ENCODE assay signal across 13 mouse cellular contexts in the genomic region with DNA sequence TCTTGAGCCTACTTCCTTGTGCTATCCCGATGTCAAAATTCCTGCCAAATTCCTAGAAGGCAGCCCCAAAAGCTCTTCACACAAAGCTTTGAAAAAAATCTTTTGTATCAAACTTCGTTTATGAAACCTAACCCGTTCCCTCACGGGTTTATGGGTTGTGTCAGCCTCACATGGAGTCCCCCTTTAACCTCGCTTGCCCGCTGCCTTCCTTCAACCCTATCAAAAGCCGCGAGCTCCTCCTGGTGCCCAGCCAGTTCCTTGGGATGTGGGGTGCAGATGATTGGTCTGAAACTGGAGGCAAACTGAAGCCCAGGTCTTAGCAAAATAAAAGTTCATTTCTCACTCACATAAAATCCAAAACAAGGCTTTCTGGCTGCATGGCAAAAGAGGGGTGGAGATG.
DNase-seq lines count a peak whose midpoint lies in the region; ATAC-seq and TF ChIP-seq lines count a peak whose summit lies in the region.
"Had no signal": no experiment of that assay in that cellular context is flagged by ENCODE, and none has a peak within 500 bp of the region (broad histone marks: within the 10 kb centered on the region; RNA-seq: fewer than 3 reads in every experiment).

No protein-coding gene starts in this region.

- H3K27me3 ChIP-seq in liver, postnatal 0 days (ENCODE audit: insufficient read depth, low read length): no peaks in the 10 kb centered on the region
- no peaks in the 10 kb centered on the region for H3K27me3 ChIP-seq in liver, embryonic 11.5 days (replicated peaks; ENCODE audit: control insufficient read depth, insufficient read depth, low read length)
- no peaks in the 10 kb centered on the region for H3K27me3 ChIP-seq in Patski
- H3K27me3 ChIP-seq in midbrain, embryonic 13.5 days: no peaks in the 10 kb centered on the region
- H3K27me3 ChIP-seq: hindbrain, embryonic 15.5 days; midbrain, embryonic 15.5 days; neural tube, embryonic 13.5 days had no signal

- DNase-seq in heart, postnatal 14 days: peak; percentile 5 to 26
- DNase-seq in heart, adult 9 months (ENCODE audit: low spot score in 2 of 2): no peak
- DNase-seq in liver, postnatal 0 days: no peak
- DNase-seq in liver, embryonic 11.5 days (ENCODE audit: low spot score): no peak
- DNase-seq in Patski (ENCODE audit: low read depth, low spot score): no peak
- DNase-seq in lung, postnatal 10 days: peak; percentile 64
- no peak for DNase-seq in layer of hippocampus, adult 9-11 months
- DNase-seq: cerebellum, adult 2 months; right cerebral cortex, adult 18-20 months had no signal

- in situ Hi-C loops in Patski (cut with MboI; ENCODE audit: low pct_unique_long_range_greater_than_20kb): loop anchor here (5.0 to 10.0 kb wide), 4 partner anchors 49 to 641 kb away; no protein-coding TSS in a partner anchor

- no peaks in the 10 kb centered on the region for H3K36me3 ChIP-seq in liver, postnatal 0 days (replicated peaks; ENCODE audit: insufficient read depth, low read length)
- H3K36me3 ChIP-seq in liver, embryonic 11.5 days (ENCODE audit: control insufficient read depth, insufficient read depth, low read length): no peaks in the 10 kb centered on the region
- no peaks in the 10 kb centered on the region for H3K36me3 ChIP-seq in midbrain, embryonic 13.5 days
- H3K36me3 ChIP-seq: hindbrain, embryonic 15.5 days; midbrain, embryonic 15.5 days; neural tube, embryonic 13.5 days had no signal

- TF ChIP-seq EP300 in liver, postnatal 0 days (IDR thresholded peaks at IDR 0.05; ENCODE audit: low read depth): no peak

- WGBS in liver, postnatal 0 days (ENCODE audit: insufficient replicate concordance): 64% methylated on average over 8 of the region's 8 CpGs
- 68% methylated on average over 8 of the region's 8 CpGs for WGBS in liver, embryonic 11.5 days
- 82% methylated on average over 8 of the region's 8 CpGs for WGBS in midbrain, embryonic 13.5 days

- no peak overlapping the region for H3K27ac ChIP-seq in liver, postnatal 0 days (ENCODE audit: low read depth)
- H3K27ac ChIP-seq in liver, embryonic 11.5 days (ENCODE audit: low read depth, low read length): no peak overlapping the region
- H3K27ac ChIP-seq in midbrain, embryonic 13.5 days: no peak overlapping the region
- H3K27ac ChIP-seq: hindbrain, embryonic 15.5 days; midbrain, embryonic 15.5 days; neural tube, embryonic 13.5 days had no signal

- peak; percentile 35 for TF ChIP-seq CTCF in liver, postnatal 0 days (IDR thresholded peaks at IDR 0.05; ENCODE audit: low read depth)
- peak; percentile 31 for TF ChIP-seq CTCF in Patski (IDR thresholded peaks at IDR 0.05)

- intact Hi-C loops in heart, postnatal 14 days (cut with DNase I): loop anchor here (2.0 to 10.0 kb wide), 3 partner anchors 51 to 511 kb away; no protein-coding TSS in a partner anchor

- H3K4me3 ChIP-seq in liver, postnatal 0 days (ENCODE audit: low read depth, low read length): no peak overlapping the region
- H3K4me3 ChIP-seq in liver, embryonic 11.5 days (ENCODE audit: low read depth, low read length): no peak overlapping the region
- H3K4me3 ChIP-seq in midbrain, embryonic 13.5 days (replicated peaks): no peak overlapping the region
- H3K4me3 ChIP-seq: hindbrain, embryonic 15.5 days; midbrain, embryonic 15.5 days; neural tube, embryonic 13.5 days had no signal

- H3K4me2 ChIP-seq in liver, postnatal 0 days (ENCODE audit: low read depth, low read length): no peak overlapping the region
- no peak overlapping the region for H3K4me2 ChIP-seq in liver, embryonic 11.5 days
- H3K4me2 ChIP-seq in midbrain, embryonic 13.5 days (replicated peaks): no peak overlapping the region
- H3K4me2 ChIP-seq: hindbrain, embryonic 15.5 days; midbrain, embryonic 15.5 days; neural tube, embryonic 13.5 days had no signal

- CTCF ChIA-PET in Patski (lab: Charles Lee): interaction anchor here (0.9 kb wide), 2 partner anchors 8 to 14 kb away, joined by 3 read pairs; no protein-coding TSS in a partner anchor

- POLR2A ChIA-PET in Patski (lab: Charles Lee): no interaction called here

- H3K4me1 ChIP-seq in liver, postnatal 0 days (ENCODE audit: insufficient read depth): 0 out of 2 replicates have a peak, but pooled peaks cover 3% of the 10 kb centered on the region
- H3K4me1 ChIP-seq in liver, embryonic 11.5 days (replicated peaks; ENCODE audit: control insufficient read depth, insufficient read depth, low read length): no peaks in the 10 kb centered on the region
- H3K4me1 ChIP-seq in midbrain, embryonic 13.5 days (replicated peaks): peaks cover 21% of the 10 kb centered on the region

- H3K9ac ChIP-seq in liver, postnatal 0 days (replicated peaks): no peak overlapping the region
- H3K9ac ChIP-seq in liver, embryonic 11.5 days (ENCODE audit: low read depth, low read length): no peak overlapping the region
- no peak overlapping the region for H3K9ac ChIP-seq in midbrain, embryonic 13.5 days (replicated peaks)
- H3K9ac ChIP-seq: hindbrain, embryonic 15.5 days; midbrain, embryonic 15.5 days; neural tube, embryonic 13.5 days had no signal

- H3K9me3 ChIP-seq in liver, postnatal 0 days (ENCODE audit: low read length): no peaks in the 10 kb centered on the region
- H3K9me3 ChIP-seq in liver, embryonic 11.5 days (ENCODE audit: control insufficient read depth, low read length): no peaks in the 10 kb centered on the region
- no peaks in the 10 kb centered on the region for H3K9me3 ChIP-seq in midbrain, embryonic 13.5 days
- H3K9me3 ChIP-seq: hindbrain, embryonic 15.5 days; midbrain, embryonic 15.5 days; neural tube, embryonic 13.5 days had no signal

- no peak for ATAC-seq in liver, postnatal 0 days
- no peak for ATAC-seq in liver, embryonic 11.5 days (replicated peaks; ENCODE audit: low FRiP score)
- no peak for ATAC-seq in Patski
- no peak for ATAC-seq in midbrain, embryonic 13.5 days
- ATAC-seq: midbrain, embryonic 15.5 days had no signal

Comparison
In these comparisons a context has a peak if more than half of its experiments do, and no peak if none do; other contexts are left out.
1. DNase-seq: peak in heart, postnatal 14 days (2 of 2) and lung, postnatal 10 days (single experiment); none in heart, adult 9 months (0 of 2), liver, postnatal 0 days (single experiment), liver, embryonic 11.5 days (single experiment), Patski (single experiment) and layer of hippocampus, adult 9-11 months (single experiment).